Mouse (Mus musculus): ENCODE measurements around the gene Tnfrsf19. TPM values are rescaled to one million over a fixed set of nuclear protein-coding genes. Genes with fewer than 3 reads are reported as not detected.
A peak's percentile ranks its signal among the peaks of the same experiment; 100 is the strongest.

The Tnfrsf19 gene
- total and polyA plus RNA-seq, 3 experiments: 2.2 to 4.3 (median 3.7) TPM

DNA sequence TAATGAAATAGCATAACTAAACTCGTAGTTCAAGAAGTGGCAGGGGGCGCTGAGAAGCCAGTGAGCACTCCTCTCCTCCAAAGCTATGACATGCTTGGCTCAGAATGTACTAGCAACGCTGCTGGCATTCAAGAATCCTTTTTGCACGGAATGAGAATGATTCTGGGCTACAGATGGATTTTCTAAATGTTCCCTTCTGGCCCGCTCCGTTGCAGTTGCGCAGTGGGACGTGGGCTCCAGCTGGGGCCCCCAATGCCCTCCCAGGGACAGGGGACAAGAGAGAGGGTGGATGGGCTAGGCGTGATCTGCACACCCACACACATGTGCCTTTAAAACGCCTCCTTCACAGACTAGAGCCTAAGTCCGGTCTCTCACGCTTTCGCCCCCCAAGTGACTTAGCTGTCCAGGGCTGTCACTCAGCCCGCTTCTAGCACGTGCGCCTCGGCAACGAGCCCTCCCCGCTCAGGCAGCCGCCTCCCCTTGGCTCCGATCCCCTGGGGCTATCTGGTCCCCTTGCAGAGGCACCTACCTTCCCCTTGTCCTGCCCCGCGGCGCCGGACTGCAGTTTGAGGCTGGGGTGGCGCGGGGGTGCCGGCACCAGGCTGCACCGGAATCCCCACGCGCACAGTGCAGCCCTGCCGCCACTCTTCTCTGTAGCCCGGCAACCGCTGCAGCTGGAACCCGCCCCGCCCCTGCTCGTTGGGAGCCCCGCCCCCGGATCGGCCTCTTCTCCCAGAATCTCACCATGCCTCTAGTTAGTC is 8.8 kb downstream of the Tnfrsf19 start:
- H3K27me3 ChIP-seq (ENCODE audit: control insufficient read depth, insufficient read depth, low read length): no peaks in the 10 kb centered on the region
- TF ChIP-seq CTCF (IDR thresholded peaks at IDR 0.05): 0 out of 2 replicates have a peak, but pooled peaks have one; percentile 9
- no peak for TF ChIP-seq POLR2A (IDR thresholded peaks at IDR 0.05; ENCODE audit: insufficient read depth, low read depth, low read length)
- TF ChIP-seq EP300 (IDR thresholded peaks at IDR 0.05; ENCODE audit: insufficient read depth, low read depth, low read length): no peak
- peak; percentile 53 to 64 for DNase-seq
- intact Hi-C loops (cut with DNase I): no loop called here
- H3K27ac ChIP-seq: no peak overlapping the region
- peak overlapping the region; percentile 55 for H3K4me3 ChIP-seq
- no peaks in the 10 kb centered on the region for H3K36me3 ChIP-seq (ENCODE audit: control insufficient read depth, insufficient read depth, low read length)
- no peaks in the 10 kb centered on the region; the same call in 1 of the 2 replicates for H3K4me1 ChIP-seq (ENCODE audit: control insufficient read depth, insufficient read depth, low read length)
- H3K79me2 ChIP-seq (replicated peaks; ENCODE audit: control insufficient read depth, insufficient read depth, low read length): no peaks in the 10 kb centered on the region
- H3K9ac ChIP-seq (ENCODE audit: low read depth, low read length): peak overlapping the region; percentile 57
- WGBS: under 1% methylated on average over 40 of the region's 40 CpGs

- 82% methylated on average over 6 of the region's 6 CpGs for WGBS
- no peaks in the 10 kb centered on the region for H3K27me3 ChIP-seq (ENCODE audit: control insufficient read depth, insufficient read depth, low read length)
- DNase-seq: peak in 1 of 2 experiments; percentile 6
- H3K27ac ChIP-seq: no peak overlapping the region
- H3K4me1 ChIP-seq (ENCODE audit: control insufficient read depth, insufficient read depth, low read length): no peaks in the 10 kb centered on the region
- H3K9ac ChIP-seq (ENCODE audit: low read depth, low read length): no peak overlapping the region
- TF ChIP-seq CTCF (IDR thresholded peaks at IDR 0.05): no peak
- no peak for TF ChIP-seq POLR2A (IDR thresholded peaks at IDR 0.05; ENCODE audit: insufficient read depth, low read depth, low read length)
- no peak for TF ChIP-seq EP300 (IDR thresholded peaks at IDR 0.05; ENCODE audit: insufficient read depth, low read depth, low read length)
- intact Hi-C loops (cut with DNase I): no loop called here
- H3K36me3 ChIP-seq (ENCODE audit: control insufficient read depth, insufficient read depth, low read length): no peaks in the 10 kb centered on the region
- H3K79me2 ChIP-seq (replicated peaks; ENCODE audit: control insufficient read depth, insufficient read depth, low read length): no peaks in the 10 kb centered on the region
- H3K4me3 ChIP-seq: no peak overlapping the region
Measured at GRCm38 (mm10) chr14:61030366-61030765, 15.9 kb downstream of the Tnfrsf19 start.

DNA sequence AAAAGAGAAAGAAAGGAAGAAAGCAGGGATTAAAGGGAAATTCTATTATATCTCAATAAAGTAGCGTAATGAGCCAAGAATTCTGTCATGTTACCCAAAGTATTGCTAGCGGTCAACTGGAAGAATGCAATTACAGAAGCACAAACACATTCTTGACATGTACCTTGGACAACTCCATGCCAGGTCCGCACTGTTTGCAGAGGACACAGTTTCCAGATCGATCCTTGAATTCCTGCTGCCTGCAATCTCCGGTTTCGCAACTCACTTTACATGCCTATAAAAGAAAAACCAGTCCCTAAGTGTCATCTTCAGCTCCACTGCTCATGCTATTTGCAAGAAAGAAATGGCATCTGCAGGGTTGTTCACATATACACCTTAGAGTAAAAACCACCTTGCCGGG is 22.3 kb downstream of the Tnfrsf19 start:
- H3K9ac ChIP-seq (ENCODE audit: low read depth, low read length): no peak overlapping the region
- no peaks in the 10 kb centered on the region for H3K79me2 ChIP-seq (replicated peaks; ENCODE audit: control insufficient read depth, insufficient read depth, low read length)
- TF ChIP-seq EP300 (IDR thresholded peaks at IDR 0.05; ENCODE audit: insufficient read depth, low read depth, low read length) (no peak), POLR2A (IDR thresholded peaks at IDR 0.05; ENCODE audit: insufficient read depth, low read depth, low read length) (no peak), CTCF (IDR thresholded peaks at IDR 0.05) (no peak)
- intact Hi-C loops (cut with DNase I): no loop called here
- DNase-seq: no peak
- H3K4me1 ChIP-seq (ENCODE audit: control insufficient read depth, insufficient read depth, low read length): no peaks in the 10 kb centered on the region
- no peaks in the 10 kb centered on the region for H3K27me3 ChIP-seq (ENCODE audit: control insufficient read depth, insufficient read depth, low read length)
- H3K27ac ChIP-seq: no peak overlapping the region
- WGBS: 94% methylated on average over 7 of the region's 7 CpGs
- no peak overlapping the region for H3K4me3 ChIP-seq
- no peaks in the 10 kb centered on the region for H3K36me3 ChIP-seq (ENCODE audit: control insufficient read depth, insufficient read depth, low read length)

DNA sequence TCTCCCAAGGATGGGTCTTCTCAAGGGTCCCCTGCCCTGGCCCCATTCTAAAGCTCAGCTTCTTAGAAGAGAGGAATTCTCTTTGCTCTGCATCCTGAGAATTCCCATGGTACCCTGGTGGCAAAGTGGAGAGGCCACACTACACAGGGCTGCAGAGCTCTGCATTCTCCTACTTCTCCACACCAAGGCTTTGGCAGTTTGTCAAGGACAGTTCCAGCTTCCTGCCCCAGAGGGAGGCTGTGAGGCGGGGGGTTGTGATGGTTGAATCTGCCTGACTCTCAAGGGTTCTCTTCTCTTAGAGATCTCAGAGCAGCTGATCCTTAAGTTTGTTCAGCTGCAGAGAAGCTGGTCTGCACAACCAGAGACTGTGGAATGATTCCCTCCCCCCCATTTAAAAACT is 23.9 kb downstream of the Tnfrsf19 start:
- H3K79me2 ChIP-seq (replicated peaks; ENCODE audit: control insufficient read depth, insufficient read depth, low read length): no peaks in the 10 kb centered on the region
- no peak for TF ChIP-seq CTCF (IDR thresholded peaks at IDR 0.05)
- no peak for TF ChIP-seq POLR2A (IDR thresholded peaks at IDR 0.05; ENCODE audit: insufficient read depth, low read depth, low read length)
- no peak for TF ChIP-seq EP300 (IDR thresholded peaks at IDR 0.05; ENCODE audit: insufficient read depth, low read depth, low read length)
- no peak overlapping the region for H3K27ac ChIP-seq
- no peaks in the 10 kb centered on the region for H3K27me3 ChIP-seq (ENCODE audit: control insufficient read depth, insufficient read depth, low read length)
- H3K4me1 ChIP-seq (ENCODE audit: control insufficient read depth, insufficient read depth, low read length): no peaks in the 10 kb centered on the region
- no peaks in the 10 kb centered on the region for H3K36me3 ChIP-seq (ENCODE audit: control insufficient read depth, insufficient read depth, low read length)
- H3K4me3 ChIP-seq: no peak overlapping the region
- no peak overlapping the region for H3K9ac ChIP-seq (ENCODE audit: low read depth, low read length)
- intact Hi-C loops (cut with DNase I): no loop called here
- 50% methylated on average over 1 of the region's 1 CpGs for WGBS
- no peak for DNase-seq

DNA sequence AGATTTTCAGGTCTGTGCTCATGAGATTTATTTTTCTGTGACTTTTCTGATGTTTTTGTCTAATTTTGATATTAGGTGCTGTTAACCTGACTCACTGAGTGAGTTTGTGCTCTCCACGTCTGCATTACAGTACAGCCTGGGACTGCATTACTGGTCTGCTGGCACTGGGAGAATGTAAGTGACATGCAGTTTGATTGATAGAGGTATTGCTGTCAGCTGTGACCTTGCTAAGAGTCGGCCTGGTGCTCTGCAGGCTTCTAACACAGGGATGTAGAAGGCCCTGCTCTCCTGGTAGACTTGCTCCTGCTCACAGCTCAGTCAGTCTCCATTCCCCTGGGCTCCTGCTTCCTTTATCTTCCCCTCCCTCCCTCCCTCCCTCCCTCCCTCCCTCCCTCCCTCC is 25.3 kb downstream of the Tnfrsf19 start:
- no peaks in the 10 kb centered on the region for H3K4me1 ChIP-seq (ENCODE audit: control insufficient read depth, insufficient read depth, low read length)
- TF ChIP-seq CTCF (IDR thresholded peaks at IDR 0.05) (no peak), EP300 (IDR thresholded peaks at IDR 0.05; ENCODE audit: insufficient read depth, low read depth, low read length) (no peak), POLR2A (IDR thresholded peaks at IDR 0.05; ENCODE audit: insufficient read depth, low read depth, low read length) (no peak)
- no peak overlapping the region for H3K4me3 ChIP-seq
- intact Hi-C loops (cut with DNase I): no loop called here
- H3K27ac ChIP-seq: no peak overlapping the region
- H3K27me3 ChIP-seq (ENCODE audit: control insufficient read depth, insufficient read depth, low read length): no peaks in the 10 kb centered on the region
- H3K79me2 ChIP-seq (replicated peaks; ENCODE audit: control insufficient read depth, insufficient read depth, low read length): no peaks in the 10 kb centered on the region
- WGBS: 77% methylated on average over 2 of the region's 2 CpGs
- no peaks in the 10 kb centered on the region for H3K36me3 ChIP-seq (ENCODE audit: control insufficient read depth, insufficient read depth, low read length)
- H3K9ac ChIP-seq (ENCODE audit: low read depth, low read length): no peak overlapping the region
- DNase-seq: no peak

- intact Hi-C loops (cut with DNase I): no loop called here
- no peak overlapping the region for H3K27ac ChIP-seq
- H3K36me3 ChIP-seq (ENCODE audit: control insufficient read depth, insufficient read depth, low read length): no peaks in the 10 kb centered on the region
- no peak for TF ChIP-seq EP300 (IDR thresholded peaks at IDR 0.05; ENCODE audit: insufficient read depth, low read depth, low read length)
- no peak for TF ChIP-seq POLR2A (IDR thresholded peaks at IDR 0.05; ENCODE audit: insufficient read depth, low read depth, low read length)
- no peak for TF ChIP-seq CTCF (IDR thresholded peaks at IDR 0.05)
- H3K9ac ChIP-seq (ENCODE audit: low read depth, low read length): no peak overlapping the region
- DNase-seq: no peak
- 89% methylated on average over 1 of the region's 1 CpGs for WGBS
- H3K4me1 ChIP-seq (ENCODE audit: control insufficient read depth, insufficient read depth, low read length): no peaks in the 10 kb centered on the region
- H3K79me2 ChIP-seq (replicated peaks; ENCODE audit: control insufficient read depth, insufficient read depth, low read length): no peaks in the 10 kb centered on the region
- no peaks in the 10 kb centered on the region for H3K27me3 ChIP-seq (ENCODE audit: control insufficient read depth, insufficient read depth, low read length)
- H3K4me3 ChIP-seq: no peak overlapping the region
Measured at GRCm38 (mm10) chr14:61019880-61020279, 26.4 kb downstream of the Tnfrsf19 start.
